Mouse (Mus musculus): ENCODE measurements around the gene Col19a1. TPM values are rescaled to one million over a fixed set of nuclear protein-coding genes. Genes with fewer than 3 reads are reported as not detected.

Col19a1 gene
- polyA plus RNA-seq, 1 experiment from 2014 or later = 2.2 TPM

DNA sequence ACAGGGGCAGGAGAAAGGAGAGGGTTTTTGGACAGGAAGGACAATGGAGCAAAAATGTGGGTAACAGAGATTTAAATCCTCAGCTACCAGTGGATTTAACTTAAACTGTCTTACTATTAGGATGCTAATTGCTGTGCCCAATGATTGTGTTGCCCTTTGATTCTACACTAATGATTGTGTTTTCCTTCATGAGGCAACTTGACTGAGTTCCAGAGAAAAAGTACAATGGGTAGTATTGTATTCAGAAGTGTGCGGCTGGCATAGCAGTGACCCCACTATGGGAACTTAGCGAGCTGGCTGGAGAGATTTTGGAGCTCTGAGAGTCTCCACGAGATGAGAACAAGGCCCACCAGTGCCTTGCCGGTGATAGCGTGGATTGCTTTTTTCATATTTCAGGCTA lies 159.0 kb downstream of the Col19a1 start:
- Histone ChIP-seq H3K4me2 (ENCODE audit: low read length) (no peak overlapping the region), H3K4me3 (ENCODE audit: low read depth, low read length) (no peak overlapping the region), H3K36me3 (ENCODE audit: control insufficient read depth, insufficient read depth, low read length) (no peaks in the 10 kb centered on the region), H3K27me3 (ENCODE audit: control insufficient read depth, insufficient read depth, low read depth, low read length) (no peaks in the 10 kb centered on the region), H3K9me3 (replicated peaks; ENCODE audit: control insufficient read depth, low read length, poor library complexity, severe bottlenecking) (no peaks in the 10 kb centered on the region), H3K9ac (ENCODE audit: low read depth, low read length) (no peak overlapping the region), H3K4me1 (ENCODE audit: control insufficient read depth, insufficient read depth, low read length) (no peaks in the 10 kb centered on the region), H3K27ac (ENCODE audit: low read length) (no peak overlapping the region)
- ATAC-seq = no peak
- WGBS = 82% methylated on average over 5 of the region's 5 CpGs

DNA sequence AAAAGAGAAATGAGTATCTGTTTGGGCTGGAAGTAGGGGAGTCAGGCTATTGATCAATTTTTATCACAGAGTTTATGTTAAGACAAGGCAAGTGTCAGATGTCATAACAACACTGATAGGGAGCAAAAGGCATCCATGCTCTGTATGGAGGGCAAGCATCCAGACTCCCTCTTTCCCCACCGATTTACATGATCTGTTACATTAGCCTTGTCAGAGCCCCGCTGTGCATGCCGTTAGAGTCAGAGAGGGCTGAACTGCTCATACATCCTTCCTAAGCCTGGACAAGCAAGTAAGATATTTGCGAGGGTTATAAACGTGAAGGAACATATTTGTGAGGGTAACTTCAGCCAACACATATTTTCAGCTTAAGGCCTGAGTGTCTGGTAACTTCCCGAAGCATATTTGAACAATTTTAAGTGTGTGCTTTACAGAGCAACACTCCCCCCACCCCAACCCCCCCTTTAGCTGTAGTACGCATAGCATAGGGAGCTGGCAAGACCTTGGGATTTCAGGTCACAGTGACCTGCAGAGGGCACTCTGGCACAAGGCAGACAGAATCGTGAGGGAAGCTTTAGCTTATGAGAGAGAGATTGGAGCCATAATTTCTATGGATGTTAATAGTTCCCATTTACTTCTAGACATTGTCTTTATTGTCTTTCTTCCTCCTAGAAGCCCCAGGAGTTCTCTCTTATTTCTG lies 209.0 kb downstream of the Col19a1 start:
- Histone ChIP-seq H3K36me3 (ENCODE audit: control insufficient read depth, insufficient read depth, low read length) (no peaks in the 10 kb centered on the region), H3K4me1 (ENCODE audit: control insufficient read depth, insufficient read depth, low read length) (no peaks in the 10 kb centered on the region), H3K4me2 (ENCODE audit: low read length) (no peak overlapping the region), H3K27ac (ENCODE audit: low read length) (no peak overlapping the region), H3K9me3 (replicated peaks; ENCODE audit: control insufficient read depth, low read length, poor library complexity, severe bottlenecking) (no peaks in the 10 kb centered on the region), H3K9ac (ENCODE audit: low read depth, low read length) (no peak overlapping the region), H3K4me3 (ENCODE audit: low read depth, low read length) (no peak overlapping the region), H3K27me3 (ENCODE audit: control insufficient read depth, insufficient read depth, low read depth, low read length) (no peaks in the 10 kb centered on the region)
- peak; percentile 75; the same call in 1 of the 2 replicates for ATAC-seq
- WGBS = 41% methylated on average over 8 of the region's 8 CpGs

DNA sequence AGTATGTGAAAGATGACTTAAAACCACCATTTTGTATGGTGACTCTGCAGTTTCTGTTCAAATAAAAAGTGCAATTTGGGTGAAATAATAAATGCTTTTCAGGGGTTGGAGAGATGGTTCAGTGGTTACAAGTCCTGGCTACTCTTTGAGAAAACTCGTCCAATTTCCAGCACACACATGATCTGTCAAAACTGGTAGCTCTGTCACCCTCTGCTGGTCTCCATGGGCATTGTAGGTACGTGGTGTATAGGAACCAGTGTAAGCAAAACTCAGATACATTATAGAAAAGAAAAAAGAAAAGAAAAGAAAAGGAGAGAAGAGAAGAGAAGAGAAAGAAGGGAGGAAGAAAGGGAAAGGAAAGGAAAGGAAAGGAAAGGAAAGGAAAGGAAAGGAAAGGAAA lies 212.4 kb downstream of the Col19a1 start:
- Histone ChIP-seq H3K36me3 (ENCODE audit: control insufficient read depth, insufficient read depth, low read length) (no peaks in the 10 kb centered on the region), H3K9me3 (replicated peaks; ENCODE audit: control insufficient read depth, low read length, poor library complexity, severe bottlenecking) (no peaks in the 10 kb centered on the region), H3K27ac (ENCODE audit: low read length) (no peak overlapping the region), H3K4me2 (ENCODE audit: low read length) (no peak overlapping the region), H3K9ac (ENCODE audit: low read depth, low read length) (no peak overlapping the region), H3K4me3 (ENCODE audit: low read depth, low read length) (no peak overlapping the region), H3K4me1 (ENCODE audit: control insufficient read depth, insufficient read depth, low read length) (no peaks in the 10 kb centered on the region), H3K27me3 (ENCODE audit: control insufficient read depth, insufficient read depth, low read depth, low read length) (no peaks in the 10 kb centered on the region)
- 25% methylated on average over 2 of the region's 2 CpGs for WGBS
- ATAC-seq = no peak

DNA sequence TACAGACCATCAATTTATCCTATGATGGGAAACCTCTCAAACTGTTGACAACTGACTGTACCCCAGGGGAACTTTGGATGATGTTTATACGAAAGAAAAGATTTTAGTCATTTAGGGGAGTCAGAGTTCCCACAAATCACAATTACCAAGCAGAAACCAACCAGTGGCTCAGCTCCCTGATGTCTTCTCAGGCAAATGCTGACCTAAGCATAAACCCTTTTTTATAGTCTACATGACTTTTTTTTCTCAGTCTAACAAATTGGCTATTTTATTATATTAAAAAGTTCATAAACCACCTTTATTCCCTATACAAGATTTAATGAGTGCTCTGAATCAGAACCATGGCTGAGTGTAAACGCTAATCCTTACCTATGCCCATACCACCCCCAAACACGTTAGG lies 213.6 kb downstream of the Col19a1 start:
- Histone ChIP-seq H3K4me1 (ENCODE audit: control insufficient read depth, insufficient read depth, low read length) (no peaks in the 10 kb centered on the region), H3K9me3 (replicated peaks; ENCODE audit: control insufficient read depth, low read length, poor library complexity, severe bottlenecking) (no peaks in the 10 kb centered on the region), H3K27me3 (ENCODE audit: control insufficient read depth, insufficient read depth, low read depth, low read length) (no peaks in the 10 kb centered on the region), H3K27ac (ENCODE audit: low read length) (no peak overlapping the region), H3K4me3 (ENCODE audit: low read depth, low read length) (no peak overlapping the region), H3K9ac (ENCODE audit: low read depth, low read length) (no peak overlapping the region), H3K4me2 (ENCODE audit: low read length) (no peak overlapping the region), H3K36me3 (ENCODE audit: control insufficient read depth, insufficient read depth, low read length) (no peaks in the 10 kb centered on the region)
- WGBS = 89% methylated on average over 3 of the region's 3 CpGs
- ATAC-seq = no peak

- Histone ChIP-seq H3K9ac (ENCODE audit: low read depth, low read length) (no peak overlapping the region), H3K27me3 (ENCODE audit: control insufficient read depth, insufficient read depth, low read depth, low read length) (no peaks in the 10 kb centered on the region), H3K4me2 (ENCODE audit: low read length) (no peak overlapping the region), H3K9me3 (replicated peaks; ENCODE audit: control insufficient read depth, low read length, poor library complexity, severe bottlenecking) (no peaks in the 10 kb centered on the region), H3K4me1 (ENCODE audit: control insufficient read depth, insufficient read depth, low read length) (peaks cover 4% of the 10 kb centered on the region; the same call in 1 of the 2 replicates), H3K36me3 (ENCODE audit: control insufficient read depth, insufficient read depth, low read length) (no peaks in the 10 kb centered on the region), H3K27ac (ENCODE audit: low read length) (no peak overlapping the region), H3K4me3 (ENCODE audit: low read depth, low read length) (no peak overlapping the region)
- 88% methylated on average over 4 of the region's 4 CpGs for WGBS
- no peak for ATAC-seq
Measured at GRCm38 (mm10) chr1:24372471-24373258, 214.6 kb downstream of the Col19a1 start.

DNA sequence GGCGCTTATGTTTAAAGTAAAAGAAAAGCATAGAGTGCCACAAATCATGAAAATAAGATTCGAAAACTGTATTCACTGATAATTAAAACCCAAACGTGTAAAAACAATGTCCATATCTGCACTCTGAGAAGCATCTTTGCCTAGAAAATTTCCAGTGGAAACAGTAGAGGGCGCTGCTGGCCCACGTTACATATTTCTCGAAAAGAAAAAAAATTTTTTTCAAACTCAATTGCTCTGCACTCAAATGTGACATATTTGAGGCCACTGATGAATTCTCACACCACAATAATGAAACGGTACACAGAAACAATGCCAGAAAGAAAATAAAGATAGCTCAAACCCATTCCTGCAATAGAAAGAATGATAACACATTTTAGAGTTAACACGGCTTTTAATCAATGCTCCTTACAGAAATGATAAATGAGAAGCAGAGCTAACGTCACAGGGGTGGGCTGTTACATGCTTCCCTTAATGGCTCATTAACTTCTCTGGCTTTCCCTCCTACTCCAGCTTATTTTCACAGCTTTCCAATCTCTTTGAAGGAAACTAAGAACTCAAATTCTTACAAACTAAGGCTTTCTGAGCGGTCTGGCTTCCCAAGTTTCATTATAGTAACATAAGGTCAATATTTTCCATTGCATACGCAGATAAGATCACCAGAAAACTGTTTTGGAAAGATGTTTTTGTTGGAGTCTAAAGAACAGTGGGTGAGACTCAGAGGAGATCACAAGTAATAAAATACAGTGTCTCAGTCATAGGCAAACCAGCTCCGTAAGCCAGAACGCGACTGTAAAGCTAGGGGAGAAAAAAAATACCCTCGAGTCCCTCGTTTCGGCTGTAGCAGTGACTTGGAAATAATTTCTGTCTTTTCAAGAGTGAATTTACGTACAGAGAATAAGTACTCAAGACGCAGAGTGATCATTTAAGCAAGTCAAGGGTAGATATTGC lies 219.4 kb downstream of the Col19a1 start:
- Histone ChIP-seq H3K27me3 (ENCODE audit: control insufficient read depth, insufficient read depth, low read depth, low read length) (no peaks in the 10 kb centered on the region), H3K4me2 (ENCODE audit: low read length) (peak overlapping the region; percentile 16; the same call in 1 of the 2 replicates), H3K4me1 (ENCODE audit: control insufficient read depth, insufficient read depth, low read length) (peaks cover 4% of the 10 kb centered on the region; the same call in 1 of the 2 replicates), H3K4me3 (ENCODE audit: low read depth, low read length) (no peak overlapping the region), H3K27ac (ENCODE audit: low read length) (no peak overlapping the region), H3K36me3 (ENCODE audit: control insufficient read depth, insufficient read depth, low read length) (no peaks in the 10 kb centered on the region), H3K9me3 (replicated peaks; ENCODE audit: control insufficient read depth, low read length, poor library complexity, severe bottlenecking) (no peaks in the 10 kb centered on the region), H3K9ac (ENCODE audit: low read depth, low read length) (no peak overlapping the region; the same call in 1 of the 2 replicates)
- 54% methylated on average over 19 of the region's 19 CpGs for WGBS
- ATAC-seq = no peak

- H3K4me3 ChIP-seq (ENCODE audit: low read depth, low read length) = no peak overlapping the region
- H3K4me2 ChIP-seq (ENCODE audit: low read length) = no peak overlapping the region
- H3K4me1 ChIP-seq (ENCODE audit: control insufficient read depth, insufficient read depth, low read length) = peaks cover 4% of the 10 kb centered on the region; the same call in 1 of the 2 replicates
- no peaks in the 10 kb centered on the region for H3K27me3 ChIP-seq (ENCODE audit: control insufficient read depth, insufficient read depth, low read depth, low read length)
- no peak overlapping the region for H3K9ac ChIP-seq (ENCODE audit: low read depth, low read length)
- no peak overlapping the region for H3K27ac ChIP-seq (ENCODE audit: low read length)
- H3K9me3 ChIP-seq (replicated peaks; ENCODE audit: control insufficient read depth, low read length, poor library complexity, severe bottlenecking) = no peaks in the 10 kb centered on the region
- no peaks in the 10 kb centered on the region for H3K36me3 ChIP-seq (ENCODE audit: control insufficient read depth, insufficient read depth, low read length)
- ATAC-seq = no peak
- whole genome bisulfite sequencing = 85% methylated on average over 7 of the region's 7 CpGs
Measured at GRCm38 (mm10) chr1:24364775-24365174, 222.5 kb downstream of the Col19a1 start.

DNA sequence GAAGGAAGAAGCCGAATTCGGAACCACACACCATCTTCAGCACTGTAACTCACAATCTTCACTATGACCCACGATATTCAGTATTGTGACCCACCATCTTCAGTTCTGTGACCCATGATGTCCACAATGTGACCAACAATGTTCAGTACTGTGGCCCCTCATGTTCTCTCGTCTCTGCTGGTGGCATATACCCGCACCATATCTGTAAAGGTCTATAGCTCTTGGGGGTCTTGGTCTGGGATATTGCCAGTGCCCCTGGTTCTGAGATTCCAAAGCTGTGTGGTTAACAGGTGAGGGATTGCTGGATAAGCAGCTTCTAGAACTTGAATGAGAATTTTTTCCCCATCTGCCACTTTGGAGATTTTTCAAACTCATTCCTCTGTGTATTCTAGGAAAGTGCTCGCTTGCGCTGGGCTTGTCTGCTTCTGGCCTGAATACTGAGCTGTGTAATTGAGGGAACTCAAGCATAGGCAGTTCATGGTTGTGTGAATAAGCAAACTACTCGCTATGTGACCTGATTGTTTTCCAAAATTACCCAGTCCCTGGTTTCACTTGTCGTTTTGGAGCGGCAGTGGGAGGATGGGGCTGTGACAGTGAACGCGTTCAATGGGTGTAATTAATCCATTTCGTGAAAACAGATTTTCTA lies 225.2 kb downstream of the Col19a1 start:
- no peak overlapping the region for H3K4me3 ChIP-seq (ENCODE audit: low read depth, low read length)
- no peaks in the 10 kb centered on the region for H3K4me1 ChIP-seq (ENCODE audit: control insufficient read depth, insufficient read depth, low read length)
- H3K9me3 ChIP-seq (replicated peaks; ENCODE audit: control insufficient read depth, low read length, poor library complexity, severe bottlenecking) = no peaks in the 10 kb centered on the region
- H3K9ac ChIP-seq (ENCODE audit: low read depth, low read length) = no peak overlapping the region
- 79% methylated on average over 13 of the region's 13 CpGs for WGBS
- no peak overlapping the region for H3K27ac ChIP-seq (ENCODE audit: low read length)
- ATAC-seq = no peak
- H3K36me3 ChIP-seq (ENCODE audit: control insufficient read depth, insufficient read depth, low read length) = no peaks in the 10 kb centered on the region
- no peaks in the 10 kb centered on the region for H3K27me3 ChIP-seq (ENCODE audit: control insufficient read depth, insufficient read depth, low read depth, low read length)
- H3K4me2 ChIP-seq (ENCODE audit: low read length) = no peak overlapping the region
